In the genomic region with DNA sequence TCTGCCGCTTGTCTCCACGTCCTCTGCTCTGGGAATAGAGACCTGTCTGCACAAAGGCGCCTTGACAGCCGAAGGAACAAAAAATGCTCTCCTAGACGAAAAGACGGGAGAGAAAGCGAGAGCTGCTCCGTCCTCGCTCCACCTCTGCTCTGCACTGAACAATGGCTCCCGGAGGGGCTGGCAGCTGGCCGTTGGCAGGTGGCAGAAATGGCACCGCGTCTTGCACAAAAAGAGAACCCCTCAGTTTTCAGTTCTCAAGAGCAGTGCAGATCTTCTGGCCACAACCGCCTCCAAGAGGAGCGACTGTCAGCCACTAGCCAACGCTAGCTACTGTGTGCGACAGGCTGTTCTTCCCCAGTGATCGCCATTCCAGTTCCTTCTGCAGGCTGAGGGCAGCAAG, we compare ENCODE assay signal across 10 mouse cellular contexts.
DNase-seq lines count a peak whose midpoint lies in the region; ATAC-seq lines count a peak whose summit lies in the region.
"Had no signal": no experiment of that assay in that cellular context is flagged by ENCODE, and none has a peak within 500 bp of the region (broad histone marks: within the 10 kb centered on the region; RNA-seq: fewer than 3 reads in every experiment).

No protein-coding gene starts in this region.

- no peak for ATAC-seq in forebrain, embryonic 16.5 days
- no peak for ATAC-seq in hindbrain, embryonic 15.5 days (ENCODE audit: low FRiP score, low read depth)

- H3K4me1 ChIP-seq in forebrain, embryonic 16.5 days (replicated peaks; ENCODE audit: control insufficient read depth, insufficient read depth, low read length) = no peaks in the 10 kb centered on the region
- no peaks in the 10 kb centered on the region for H3K4me1 ChIP-seq in hindbrain, embryonic 15.5 days (replicated peaks)
- H3K4me1 ChIP-seq: embryonic facial prominence, embryonic 10.5 days had no signal

- DNase-seq in layer of hippocampus, adult 11-12 months (ENCODE audit: low spot score) = peak; percentile 5
- no peak for DNase-seq in layer of hippocampus, adult 9-11 months
- DNase-seq in right cerebral cortex, adult 2 months (ENCODE audit: low spot score in 2 of 2) = peak; percentile 4 to 11
- DNase-seq in kidney, postnatal 36 days = no peak
- no peak for DNase-seq in spleen, postnatal 4 days (ENCODE audit: low spot score in 2 of 2)
- DNase-seq: adrenal gland, adult 2 months; lung, adult 2 months had no signal

- H3K27me3 ChIP-seq in forebrain, embryonic 16.5 days (replicated peaks; ENCODE audit: control insufficient read depth, insufficient read depth, low read length) = no peaks in the 10 kb centered on the region
- no peaks in the 10 kb centered on the region for H3K27me3 ChIP-seq in hindbrain, embryonic 15.5 days

- no peaks in the 10 kb centered on the region for H3K36me3 ChIP-seq in forebrain, embryonic 16.5 days (ENCODE audit: control insufficient read depth, insufficient read depth)
- no peaks in the 10 kb centered on the region for H3K36me3 ChIP-seq in hindbrain, embryonic 15.5 days
- H3K36me3 ChIP-seq: embryonic facial prominence, embryonic 10.5 days had no signal

- H3K9ac ChIP-seq in forebrain, embryonic 16.5 days (replicated peaks; ENCODE audit: low read depth, low read length) = no peak overlapping the region
- H3K9ac ChIP-seq in hindbrain, embryonic 15.5 days = no peak overlapping the region

- WGBS in forebrain, embryonic 16.5 days = 57% methylated on average over 18 of the region's 18 CpGs
- WGBS in hindbrain, embryonic 15.5 days = 59% methylated on average over 18 of the region's 18 CpGs

- H3K4me2 ChIP-seq in forebrain, embryonic 16.5 days (ENCODE audit: low read length) = peak overlapping the region; percentile 26
- peak overlapping the region; percentile 40 for H3K4me2 ChIP-seq in hindbrain, embryonic 15.5 days

- no peak overlapping the region for H3K4me3 ChIP-seq in forebrain, embryonic 16.5 days (replicated peaks; ENCODE audit: low read length)
- H3K4me3 ChIP-seq in hindbrain, embryonic 15.5 days = 0 out of 2 replicates have a peak overlapping the region, but pooled peaks have one; percentile 5
- H3K4me3 ChIP-seq: embryonic facial prominence, embryonic 10.5 days had no signal

- H3K27ac ChIP-seq in forebrain, embryonic 16.5 days (ENCODE audit: low read length) = no peak overlapping the region
- no peak overlapping the region for H3K27ac ChIP-seq in hindbrain, embryonic 15.5 days (replicated peaks)
- H3K27ac ChIP-seq: embryonic facial prominence, embryonic 10.5 days had no signal

- H3K9me3 ChIP-seq in forebrain, embryonic 16.5 days (ENCODE audit: control insufficient read depth, low read length) = no peaks in the 10 kb centered on the region
- H3K9me3 ChIP-seq in hindbrain, embryonic 15.5 days = no peaks in the 10 kb centered on the region
- H3K9me3 ChIP-seq: embryonic facial prominence, embryonic 10.5 days had no signal

Comparison
In these comparisons a context has a peak if more than half of its experiments do, and no peak if none do; other contexts are left out.
1. DNase-seq: peak in layer of hippocampus, adult 11-12 months (single experiment) and right cerebral cortex, adult 2 months (2 of 2); none in layer of hippocampus, adult 9-11 months (single experiment), kidney, postnatal 36 days (0 of 2) and spleen, postnatal 4 days (0 of 2).